Mouse (Mus musculus) erythroblast, embryonic 14.5 days (primary cell): ENCODE data around the gene Lime1. TPM values are rescaled to one million over a fixed set of nuclear protein-coding genes. Genes with fewer than 3 reads are reported as not detected.

Experiments
- H3K27me3 ChIP-seq: 2 replicates; pipeline ENCODE4 v1.6.1; 2012; ENCODE audit warnings: inconsistent platforms; ENCODE audit not compliant: control insufficient read depth
- H3K36me3 ChIP-seq: 2 replicates; pipeline ENCODE4 v1.6.1; 2012; ENCODE audit warnings: mild to moderate bottlenecking, inconsistent platforms; ENCODE audit not compliant: control insufficient read depth
- H3K4me1 ChIP-seq: 2 replicates; pipeline ENCODE4 v1.6.1; 2012; ENCODE audit warnings: inconsistent platforms; ENCODE audit not compliant: control insufficient read depth
- H3K4me3 ChIP-seq: replicated peaks from 2 replicates; pipeline ENCODE3; 2012; ENCODE audit warnings: moderate library complexity, mild to moderate bottlenecking, inconsistent platforms
- H3K9me3 ChIP-seq: 2 replicates; pipeline ENCODE4 v1.6.1; 2012; ENCODE audit warnings: low read length, inconsistent platforms, mixed read lengths; ENCODE audit not compliant: control insufficient read depth
- GATA1 ChIP-seq: IDR thresholded peaks from 2 replicates; pipeline ENCODE4 v1.6.1; 2012; ENCODE audit warnings: low read length, inconsistent platforms, mixed read lengths
- TAL1 ChIP-seq: IDR thresholded peaks from 3 replicates; pipeline ENCODE4 v1.6.1; 2012; ENCODE audit warnings: low read length, inconsistent platforms, mixed read lengths
- polyA plus RNA-seq: library from polyadenylated mRNA; stranded (reverse); fragments of >175 nt; gene quantifications from 2 replicates; pipeline ENCODE4 v1.2.3, GENCODE M21; 2012

Lime1 gene
- polyA plus RNA-seq, 1 experiment = 3.9 TPM

DNA sequence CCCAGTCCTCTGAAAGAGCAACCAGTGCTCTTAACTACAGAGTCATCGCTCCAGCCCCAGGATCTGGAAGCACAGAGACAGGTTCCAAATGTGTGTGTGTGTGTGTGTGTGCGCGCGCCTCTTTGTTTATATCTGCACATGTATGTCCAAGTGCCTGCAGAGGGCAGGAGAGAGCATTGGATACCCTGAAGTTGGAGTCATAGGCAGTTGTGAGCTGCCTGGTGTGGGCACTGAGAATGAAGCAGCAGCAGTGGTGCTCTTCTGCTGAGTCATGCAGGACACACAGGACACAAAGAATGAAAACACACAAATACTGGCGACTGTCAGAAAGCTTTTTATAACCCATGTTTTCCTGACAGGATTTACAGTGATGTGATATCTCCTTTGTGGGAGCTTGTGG is 9.9 kb upstream of the Lime1 start:
- H3K36me3 ChIP-seq = peaks cover 42% of the 10 kb centered on the region
- H3K9me3 ChIP-seq = peaks cover 4% of the 10 kb centered on the region; the same call in 1 of the 2 replicates
- H3K4me3 ChIP-seq = no peak overlapping the region
- H3K27me3 ChIP-seq = no peaks in the 10 kb centered on the region
- H3K4me1 ChIP-seq = peaks cover 39% of the 10 kb centered on the region
- no peak for TF ChIP-seq TAL1
- TF ChIP-seq GATA1 = no peak

DNA sequence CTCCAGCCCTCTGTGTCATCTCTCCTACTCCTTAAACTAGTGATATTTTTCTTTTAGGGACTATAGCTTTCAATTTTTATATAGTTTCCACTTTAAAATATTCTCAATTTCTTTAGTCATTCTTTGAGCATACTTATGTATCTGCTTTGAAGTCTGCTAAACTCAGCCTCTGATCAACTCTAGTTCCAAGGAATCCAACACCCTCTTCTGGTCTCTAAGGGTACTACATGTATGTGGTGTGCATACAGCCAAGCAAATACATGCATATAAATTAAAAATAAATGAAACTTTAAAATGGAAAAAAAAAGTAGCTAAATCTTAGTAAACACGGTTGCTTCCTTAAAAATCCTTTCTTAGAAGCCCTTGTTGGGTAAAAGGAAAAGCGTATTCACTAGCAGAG is 4.1 kb upstream of the Lime1 start:
- TF ChIP-seq GATA1 (no peak), TAL1 (no peak)
- peaks cover 51% of the 10 kb centered on the region for H3K36me3 ChIP-seq
- peaks cover 12% of the 10 kb centered on the region for H3K4me1 ChIP-seq
- H3K9me3 ChIP-seq = no peaks in the 10 kb centered on the region
- H3K4me3 ChIP-seq = no peak overlapping the region
- no peaks in the 10 kb centered on the region for H3K27me3 ChIP-seq

GRCm38 (mm10) chr2:181377230-181377629 is 2.6 kb upstream of the Lime1 start:
- Histone ChIP-seq H3K4me3 (no peak overlapping the region), H3K27me3 (no peaks in the 10 kb centered on the region), H3K36me3 (peaks cover 62% of the 10 kb centered on the region), H3K9me3 (no peaks in the 10 kb centered on the region), H3K4me1 (peaks cover 12% of the 10 kb centered on the region)
- TF ChIP-seq GATA1 = no peak

DNA sequence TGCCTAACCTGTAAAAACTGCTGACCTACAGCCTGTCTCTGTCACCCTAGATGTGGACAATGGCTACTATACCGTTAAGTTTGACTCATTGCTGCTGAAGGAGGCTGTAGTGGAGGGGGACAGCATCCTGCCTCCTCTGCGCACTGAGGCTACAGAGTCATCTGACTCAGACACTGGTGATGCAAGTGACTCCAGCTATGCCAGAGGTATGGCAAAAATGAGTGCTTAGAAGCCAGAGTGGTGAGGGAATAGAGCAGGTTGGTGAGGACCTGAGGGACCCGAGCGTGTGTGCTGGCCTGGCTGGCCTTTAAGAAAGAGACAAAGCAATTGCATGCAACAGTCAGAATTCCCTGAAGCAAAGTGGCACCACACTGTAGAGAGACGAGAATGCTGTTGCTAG is 1.2 kb upstream of the Lime1 start:
- Histone ChIP-seq H3K36me3 (peaks cover 72% of the 10 kb centered on the region), H3K4me1 (peaks cover 10% of the 10 kb centered on the region), H3K4me3 (no peak overlapping the region), H3K27me3 (no peaks in the 10 kb centered on the region), H3K9me3 (no peaks in the 10 kb centered on the region)
- TF ChIP-seq TAL1 (no peak), GATA1 (no peak)

GRCm38 (mm10) chr2:181380251-181380650 is 373 bp downstream of the Lime1 start:
- Histone ChIP-seq H3K36me3 (peaks cover 80% of the 10 kb centered on the region), H3K9me3 (no peaks in the 10 kb centered on the region), H3K4me1 (peaks cover 4% of the 10 kb centered on the region), H3K27me3 (no peaks in the 10 kb centered on the region), H3K4me3 (no peak overlapping the region)
- TF ChIP-seq GATA1 (no peak), TAL1 (no peak)

DNA sequence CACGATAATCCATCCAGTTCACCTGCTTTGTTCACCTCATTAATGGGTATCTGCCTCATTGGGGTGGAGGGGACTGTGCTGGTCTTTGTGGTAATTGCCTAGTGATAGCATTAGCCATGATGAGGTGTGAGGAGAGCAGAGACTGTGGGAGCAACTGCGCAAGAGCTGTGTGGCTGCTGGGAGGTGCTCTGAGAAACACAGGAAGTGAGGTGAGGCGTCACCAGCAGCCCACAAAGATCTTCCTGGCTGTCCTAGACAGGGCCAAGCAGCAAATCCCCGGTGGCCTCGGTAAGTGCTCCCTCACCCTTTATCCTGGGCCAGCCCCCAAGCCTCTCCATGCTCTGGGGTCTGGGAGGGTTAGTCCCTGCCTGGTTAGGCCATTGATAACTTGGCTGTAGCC is 1.2 kb downstream of the Lime1 start:
- Histone ChIP-seq H3K4me3 (no peak overlapping the region), H3K4me1 (peaks cover 4% of the 10 kb centered on the region), H3K36me3 (peaks cover 88% of the 10 kb centered on the region), H3K27me3 (no peaks in the 10 kb centered on the region), H3K9me3 (no peaks in the 10 kb centered on the region)
- no peak for TF ChIP-seq GATA1

- peaks cover 94% of the 10 kb centered on the region for H3K36me3 ChIP-seq
- H3K27me3 ChIP-seq = no peaks in the 10 kb centered on the region
- TF ChIP-seq TAL1 (no peak), GATA1 (no peak)
- H3K4me3 ChIP-seq = no peak overlapping the region
- H3K9me3 ChIP-seq = no peaks in the 10 kb centered on the region
- H3K4me1 ChIP-seq = peaks cover 3% of the 10 kb centered on the region
These were observed 1.9 kb downstream of the Lime1 start for GRCm38 (mm10) chr2:181381631-181382306.

DNA sequence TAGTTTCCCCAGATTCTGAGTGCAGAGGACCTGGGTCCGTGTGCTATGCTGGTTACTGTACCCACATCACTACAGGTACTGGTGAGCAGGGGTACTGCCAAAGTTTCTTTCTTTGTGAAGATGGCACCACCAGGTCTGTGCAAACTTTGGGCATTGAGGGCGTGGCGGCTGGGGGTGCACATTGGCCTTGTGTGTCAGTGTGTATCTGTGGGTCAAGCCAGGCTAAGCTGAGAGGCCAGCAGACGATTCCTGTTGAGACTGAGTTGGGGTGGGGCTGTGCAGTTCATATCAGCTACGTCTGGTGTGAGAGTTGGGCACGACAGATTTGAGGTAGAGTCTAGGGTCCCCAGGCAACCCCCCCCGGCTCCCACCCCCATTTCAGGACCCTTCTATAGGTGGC is 4.6 kb downstream of the Lime1 start:
- no peak for TF ChIP-seq GATA1
- TF ChIP-seq TAL1 = no peak
- Histone ChIP-seq H3K27me3 (no peaks in the 10 kb centered on the region), H3K4me3 (no peak overlapping the region), H3K9me3 (no peaks in the 10 kb centered on the region), H3K4me1 (no peaks in the 10 kb centered on the region), H3K36me3 (peaks cover 87% of the 10 kb centered on the region)

DNA sequence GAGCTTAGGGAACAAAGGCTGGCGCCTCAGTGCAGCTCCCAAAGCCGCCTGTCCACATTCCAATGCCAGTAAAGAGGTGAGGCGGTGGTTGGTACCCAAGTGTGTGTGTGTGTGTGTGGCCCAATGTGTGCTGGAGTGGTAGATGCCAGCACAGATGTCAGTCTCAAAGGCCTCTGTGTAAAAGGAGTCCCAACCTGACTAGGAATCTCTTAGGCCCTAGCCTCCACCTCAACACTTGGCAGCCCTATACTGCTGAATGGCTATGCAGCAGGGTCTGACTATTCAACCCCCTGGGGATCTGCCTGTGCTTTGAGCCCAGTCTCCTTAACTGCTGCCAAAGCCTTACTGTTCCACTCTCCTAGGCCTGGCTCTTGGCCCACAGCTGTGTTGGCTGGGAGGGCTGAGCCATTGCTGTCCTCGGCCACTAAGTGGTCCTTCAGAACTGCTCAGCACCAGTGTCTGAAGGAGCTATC is 5.1 kb downstream of the Lime1 start:
- peaks cover 86% of the 10 kb centered on the region for H3K36me3 ChIP-seq
- no peak for TF ChIP-seq TAL1
- TF ChIP-seq GATA1 = no peak
- no peaks in the 10 kb centered on the region for H3K27me3 ChIP-seq
- no peak overlapping the region for H3K4me3 ChIP-seq
- H3K4me1 ChIP-seq = no peaks in the 10 kb centered on the region
- H3K9me3 ChIP-seq = no peaks in the 10 kb centered on the region

DNA sequence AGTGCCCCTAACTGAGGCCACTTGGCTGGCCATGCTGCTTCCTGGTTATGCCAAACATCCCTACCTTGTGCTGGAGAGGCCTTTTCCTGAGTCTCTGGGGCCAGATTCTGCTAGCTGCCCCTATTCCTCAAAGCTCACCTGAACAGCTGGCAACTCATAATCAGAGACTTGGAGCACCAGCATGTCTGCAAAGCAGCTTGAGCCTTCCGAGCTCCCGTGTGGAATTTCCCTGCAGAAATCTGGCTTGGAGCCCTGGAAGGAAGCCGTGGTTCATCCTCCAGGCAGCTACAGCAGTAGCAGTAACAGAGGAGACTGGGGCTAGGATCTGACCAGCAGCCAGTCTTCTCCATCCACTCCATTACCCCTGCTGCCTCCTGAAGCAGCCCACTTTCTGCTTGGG is 6.0 kb downstream of the Lime1 start:
- H3K27me3 ChIP-seq = no peaks in the 10 kb centered on the region
- peaks cover 86% of the 10 kb centered on the region for H3K36me3 ChIP-seq
- TF ChIP-seq TAL1 = no peak
- TF ChIP-seq GATA1 = no peak
- no peaks in the 10 kb centered on the region for H3K4me1 ChIP-seq
- H3K9me3 ChIP-seq = no peaks in the 10 kb centered on the region
- no peak overlapping the region for H3K4me3 ChIP-seq
